Mouse (Mus musculus) heart, embryonic 11.5 days (tissue): ENCODE results near the gene Sfmbt1. TPM values are rescaled to one million over a fixed set of nuclear protein-coding genes. Genes with fewer than 3 reads are reported as not detected.
A peak's percentile ranks its signal among the peaks of the same experiment; 100 is the strongest.

Experiments
- ATAC-seq: fragments of 200-750 bp; cut with Nextera tagmentation; replicated peaks from 2 replicates; pipeline ENCODE4 v1.8.0; 2017; ENCODE audit warnings: moderate library complexity; ENCODE audit not compliant: insufficient number of reproducible peaks, low FRiP score, low TSS enrichment
- H3K27ac ChIP-seq: fragments of 300-500 bp; sonication (generic); 2 replicates; pipeline ENCODE4 v1.5.1; 2014; ENCODE audit warnings: mild to moderate bottlenecking, low read depth, low read length
- H3K27me3 ChIP-seq: fragments of 300-500 bp; sonication (generic); 2 replicates; pipeline ENCODE4 v1.6.1; 2014; ENCODE audit warnings: mild to moderate bottlenecking, low read length, mixed read lengths; ENCODE audit not compliant: control insufficient read depth, insufficient read depth
- H3K36me3 ChIP-seq: fragments of 300-500 bp; sonication (generic); 2 replicates; pipeline ENCODE4 v1.6.1; 2014; ENCODE audit warnings: mild to moderate bottlenecking, low read length, moderate library complexity, mixed read lengths; ENCODE audit not compliant: control insufficient read depth, insufficient read depth
- H3K4me1 ChIP-seq: fragments of 300-500 bp; sonication (generic); 2 replicates; pipeline ENCODE4 v1.6.1; 2014; ENCODE audit warnings: low read length; ENCODE audit not compliant: control insufficient read depth, insufficient read depth
- H3K4me2 ChIP-seq: fragments of 300-500 bp; sonication (generic); 2 replicates; pipeline ENCODE4 v1.6.1; 2014; ENCODE audit warnings: mild to moderate bottlenecking, moderate library complexity
- H3K4me3 ChIP-seq: fragments of 300-500 bp; sonication (generic); 2 replicates; pipeline ENCODE4 v1.5.1; 2014; ENCODE audit warnings: low read depth, low read length
- H3K9ac ChIP-seq: fragments of 300-500 bp; sonication (generic); 2 replicates; pipeline ENCODE4 v1.6.1; 2014; ENCODE audit warnings: mild to moderate bottlenecking, low read depth, low read length, moderate library complexity
- H3K9me3 ChIP-seq: fragments of 300-500 bp; sonication (generic); replicated peaks from 2 replicates; pipeline ENCODE4 v1.6.1; 2016; ENCODE audit warnings: low read length; ENCODE audit not compliant: control insufficient read depth
- whole genome bisulfite sequencing: fragments of 180-500 bp; shearing (Covaris S2); extraction: QIAGEN DNeasy Blood & Tissue Kit; methylation state at CpG from one replicate; pipeline ENCODE4 v1.1.7; 2014; ENCODE audit not compliant: insufficient replicate concordance; 5-methylcytosine and 5-hydroxymethylcytosine counted together
- polyA plus RNA-seq: library from polyadenylated mRNA; unstranded; fragments of >200 nt; fragmentation: Nextera tagmentation; extraction: Ambion mirVana; gene quantifications from 2 replicates; pipeline ENCODE4 v1.2.1, GENCODE M21; 2014

Gene Sfmbt1
- polyA plus RNA-seq, 1 experiment from 2014 or later = 13.2 TPM

DNA sequence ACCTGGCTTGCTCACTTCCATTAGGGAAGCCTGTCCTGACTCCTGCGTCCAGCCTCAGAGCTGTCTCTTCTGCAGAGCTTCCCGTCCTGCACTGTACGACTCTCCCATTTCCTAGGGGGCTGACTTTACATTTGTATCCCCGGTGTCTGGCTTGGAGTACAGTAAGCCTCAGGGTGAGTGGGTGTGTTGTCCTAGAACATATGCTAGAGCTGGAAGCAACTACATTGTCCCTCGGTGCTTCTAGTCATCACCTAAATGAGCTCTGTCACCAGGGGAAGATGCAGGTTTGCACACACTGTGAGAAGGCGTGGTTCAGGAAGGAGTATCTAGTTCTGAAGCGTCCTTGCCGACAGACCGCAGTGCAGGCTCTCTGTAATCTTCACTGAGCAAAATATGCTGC, 147.7 kb downstream of the Sfmbt1 start:
- Histone ChIP-seq H3K9me3 (no peaks in the 10 kb centered on the region), H3K9ac (no peak overlapping the region), H3K4me3 (no peak overlapping the region), H3K27me3 (no peaks in the 10 kb centered on the region), H3K27ac (no peak overlapping the region), H3K4me1 (no peaks in the 10 kb centered on the region), H3K4me2 (no peak overlapping the region), H3K36me3 (no peaks in the 10 kb centered on the region; the same call in 1 of the 2 replicates)
- no peak for ATAC-seq
- 84% methylated on average over 9 of the region's 9 CpGs for WGBS

GRCm38 (mm10) chr14:30865311-30865710, 150.7 kb downstream of the Sfmbt1 start:
- no peak overlapping the region for H3K4me2 ChIP-seq
- H3K27me3 ChIP-seq = no peaks in the 10 kb centered on the region
- ATAC-seq = no peak
- H3K4me3 ChIP-seq = no peak overlapping the region
- H3K4me1 ChIP-seq = peaks cover 9% of the 10 kb centered on the region
- no peaks in the 10 kb centered on the region for H3K9me3 ChIP-seq
- H3K27ac ChIP-seq = no peak overlapping the region
- WGBS = 57% methylated on average over 3 of the region's 3 CpGs
- no peak overlapping the region for H3K9ac ChIP-seq
- H3K36me3 ChIP-seq = no peaks in the 10 kb centered on the region; the same call in 1 of the 2 replicates

- H3K9ac ChIP-seq = no peak overlapping the region
- H3K4me3 ChIP-seq = no peak overlapping the region
- H3K27ac ChIP-seq = no peak overlapping the region
- no peaks in the 10 kb centered on the region for H3K27me3 ChIP-seq
- H3K36me3 ChIP-seq = no peaks in the 10 kb centered on the region; the same call in 1 of the 2 replicates
- H3K9me3 ChIP-seq = no peaks in the 10 kb centered on the region
- no peak overlapping the region for H3K4me2 ChIP-seq
- no peak for ATAC-seq
- WGBS = 31% methylated on average over 5 of the region's 5 CpGs
- H3K4me1 ChIP-seq = peaks cover 18% of the 10 kb centered on the region
Observed at GRCm38 (mm10) chr14:30867042-30867441, 152.4 kb downstream of the Sfmbt1 start.

DNA sequence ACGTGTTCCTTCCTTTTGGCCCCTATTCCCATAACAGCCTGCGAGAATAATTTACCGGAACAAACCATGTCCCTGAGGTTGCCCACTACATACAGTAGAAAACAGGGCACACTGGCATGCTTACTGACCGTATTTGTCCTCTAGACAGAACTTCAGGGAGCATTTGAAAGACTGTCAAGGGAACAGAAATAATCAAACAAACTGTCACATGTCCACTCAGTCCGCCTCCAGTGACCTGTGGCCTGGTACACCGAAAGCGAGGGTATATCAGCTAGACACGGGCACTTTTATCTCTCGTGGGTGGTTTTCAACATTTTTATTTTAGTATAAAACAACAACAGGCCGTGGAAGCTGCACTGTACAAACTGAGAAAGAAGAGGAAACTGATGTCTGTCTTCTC, 154.2 kb downstream of the Sfmbt1 start:
- peaks cover 21% of the 10 kb centered on the region for H3K4me1 ChIP-seq
- no peak overlapping the region for H3K4me3 ChIP-seq
- H3K9ac ChIP-seq = no peak overlapping the region
- H3K4me2 ChIP-seq = no peak overlapping the region
- WGBS = 81% methylated on average over 10 of the region's 10 CpGs
- no peaks in the 10 kb centered on the region for H3K27me3 ChIP-seq
- ATAC-seq = no peak
- no peaks in the 10 kb centered on the region for H3K9me3 ChIP-seq
- H3K36me3 ChIP-seq = no peaks in the 10 kb centered on the region; the same call in 1 of the 2 replicates
- no peak overlapping the region for H3K27ac ChIP-seq

DNA sequence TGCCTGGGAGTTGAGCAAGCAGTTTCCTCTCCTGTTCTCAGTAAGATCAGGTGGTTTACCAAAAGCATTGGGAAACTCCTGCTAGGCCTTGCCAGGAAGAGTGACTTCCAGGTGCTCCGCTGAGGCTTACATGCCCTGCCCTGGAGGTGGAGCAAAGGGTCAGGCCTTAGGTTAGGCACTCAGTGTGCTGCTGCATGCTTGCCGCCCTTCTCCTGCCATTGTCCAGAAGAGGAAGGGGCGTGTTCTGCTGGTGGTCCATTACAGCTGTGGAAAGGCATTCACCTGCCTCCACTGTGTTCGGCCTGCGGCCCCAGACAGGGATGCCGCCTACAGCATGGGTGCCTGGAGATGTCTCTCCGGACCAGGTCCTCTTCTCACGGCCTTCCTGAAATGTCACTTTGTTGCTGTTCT, 154.7 kb downstream of the Sfmbt1 start:
- H3K4me3 ChIP-seq = no peak overlapping the region
- peak overlapping the region; percentile 70 for H3K27ac ChIP-seq
- ATAC-seq = no peak
- no peak overlapping the region for H3K4me2 ChIP-seq
- H3K36me3 ChIP-seq = no peaks in the 10 kb centered on the region; the same call in 1 of the 2 replicates
- no peaks in the 10 kb centered on the region for H3K9me3 ChIP-seq
- H3K9ac ChIP-seq = 0 out of 2 replicates have a peak overlapping the region, but pooled peaks have one; percentile 39
- no peaks in the 10 kb centered on the region for H3K27me3 ChIP-seq
- WGBS = 77% methylated on average over 8 of the region's 8 CpGs
- H3K4me1 ChIP-seq = peaks cover 26% of the 10 kb centered on the region

DNA sequence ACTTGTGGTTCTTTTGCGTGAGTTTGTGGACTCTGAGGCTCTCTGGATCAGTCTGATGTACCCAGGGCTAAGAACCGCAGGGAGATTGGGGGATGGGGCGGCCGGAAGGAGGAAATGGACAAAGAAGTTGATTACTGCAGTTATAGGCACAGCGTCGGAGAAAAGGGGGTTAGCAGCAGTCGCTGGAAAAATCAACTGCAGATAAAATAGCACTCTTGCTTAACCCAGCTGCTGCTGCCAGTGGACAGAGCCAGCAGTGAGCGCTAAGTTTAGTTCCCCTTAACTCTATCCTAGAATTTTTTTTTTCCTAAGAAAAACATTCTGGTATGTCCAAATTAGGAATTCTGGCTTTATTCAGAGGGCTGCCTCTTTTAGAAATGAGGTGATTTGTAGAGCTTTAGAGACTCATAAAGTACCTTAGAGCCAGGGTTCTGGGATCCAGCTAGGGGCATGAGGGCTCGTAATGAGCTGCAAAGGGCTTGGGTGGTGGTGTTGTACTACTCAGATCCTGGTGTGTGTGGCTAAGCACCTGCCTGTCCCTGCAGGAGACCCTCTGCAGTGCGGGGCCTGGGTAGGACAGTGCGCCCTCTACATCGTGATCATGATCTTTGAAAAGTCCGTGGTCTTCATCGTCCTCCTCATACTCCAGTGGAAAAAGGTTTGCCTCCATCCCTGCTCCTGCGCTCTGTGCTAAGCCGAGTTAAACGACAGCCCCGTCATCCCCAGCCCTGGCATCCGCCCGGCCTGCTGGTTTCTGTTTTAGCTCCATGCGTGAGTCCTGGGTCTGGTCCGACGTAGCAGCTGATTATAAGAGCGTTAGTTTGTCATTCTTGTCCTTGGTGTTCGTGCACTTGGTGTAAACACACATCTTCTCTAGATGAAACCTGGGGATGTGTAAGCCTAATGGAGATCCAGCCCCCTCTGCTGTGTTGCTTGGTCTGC, 155.8 kb downstream of the Sfmbt1 start:
- H3K4me2 ChIP-seq = no peak overlapping the region

More for the DNA sequence above, 155.8 kb downstream of the Sfmbt1 start:
- Histone ChIP-seq H3K4me3 (no peak overlapping the region), H3K36me3 (no peaks in the 10 kb centered on the region), H3K9me3 (no peaks in the 10 kb centered on the region), H3K4me1 (peaks cover 29% of the 10 kb centered on the region), H3K27ac (peak overlapping the region; percentile 71), H3K27me3 (no peaks in the 10 kb centered on the region), H3K9ac (no peak overlapping the region)
- ATAC-seq = 0 out of 2 replicates have a peak, but pooled peaks have one; percentile 45
- WGBS = 62% methylated on average over 25 of the region's 25 CpGs

Other genes with a start within 250 kb of the Sfmbt1 start
- 21.2 and 21.5 TPM in 2 replicates for gene Dcp1a, start 235.3 kb upstream of the Sfmbt1 start, polyA plus RNA-seq
- 9.7 and 17.5 TPM in 2 replicates for gene Cacna1d, start 223.4 kb upstream of the Sfmbt1 start, polyA plus RNA-seq
- gene Tkt, start 166.5 kb upstream of the Sfmbt1 start, polyA plus RNA-seq = 38.6 and 54.6 TPM in 2 replicates
- gene Prkcd, start 88.6 kb upstream of the Sfmbt1 start, polyA plus RNA-seq = 25.5 and 28.1 TPM in 2 replicates
- gene Rft1, start 60.5 kb upstream of the Sfmbt1 start, polyA plus RNA-seq = 10.3 and 12.3 TPM in 2 replicates
- gene Tmem110, start 110.7 kb downstream of the Sfmbt1 start, polyA plus RNA-seq = 16.0 and 18.2 TPM in 2 replicates
- 1.8 and 2.0 TPM in 2 replicates for gene Mustn1, start 164.4 kb downstream of the Sfmbt1 start, polyA plus RNA-seq
- gene Itih4, start 171.6 kb downstream of the Sfmbt1 start, polyA plus RNA-seq = not detected in 2 replicates
- 1.4 and 1.7 TPM in 2 replicates for gene Itih3, start 208.9 kb downstream of the Sfmbt1 start, polyA plus RNA-seq
- 0.11 TPM in 1 of 2 replicates, not detected in the other for gene Itih1, start 228.4 kb downstream of the Sfmbt1 start, polyA plus RNA-seq
- gene Nek4, start 236.5 kb downstream of the Sfmbt1 start, polyA plus RNA-seq = 4.4 and 5.1 TPM in 2 replicates